Mouse (Mus musculus) urinary bladder, adult 2 months (tissue): ENCODE measurements around the gene Slc36a1. TPM values are rescaled to one million over a fixed set of nuclear protein-coding genes. Genes with fewer than 3 reads are reported as not detected.

ENCODE experiments used
- DNase-seq: peaks from one replicate; pipeline ENCODE4 v3.0.0; 2022; ENCODE audit warnings: low spot score
- polyA plus RNA-seq: library from polyadenylated mRNA; depleted of rRNA; stranded (reverse); fragments of >200 nt; gene quantifications from 2 replicates; pipeline ENCODE4 v1.2.3, GENCODE M21; 2012; rRNA removed

Gene Slc36a1
- polyA plus RNA-seq, 1 experiment = 14.0 TPM

GRCm38 (mm10) chr11:55274756-55275155 is 70.6 kb downstream of the Slc36a1 start:
- no peak for DNase-seq

Other genes with a start within 250 kb of the Slc36a1 start
- gene Tnip1, start 241.4 kb upstream of the Slc36a1 start, polyA plus RNA-seq = 19.5 and 25.0 TPM in 2 replicates
- 204 and 234 TPM in 2 replicates for gene Anxa6, start 170.9 kb upstream of the Slc36a1 start, polyA plus RNA-seq
- gene Ccdc69, start 126.2 kb upstream of the Slc36a1 start, polyA plus RNA-seq = 29.0 and 33.3 TPM in 2 replicates
- gene Gm2a, start 106.2 kb upstream of the Slc36a1 start, polyA plus RNA-seq = 47.0 and 62.2 TPM in 2 replicates
- 0.06 TPM in 1 of 2 replicates, not detected in the other for gene Slc36a3, start 52.6 kb upstream of the Slc36a1 start, polyA plus RNA-seq
- 3.1 and 4.5 TPM in 2 replicates for gene Slc36a2, start 19.3 kb upstream of the Slc36a1 start, polyA plus RNA-seq
- gene Fat2, start 132.2 kb downstream of the Slc36a1 start, polyA plus RNA-seq = 8.9 and 12.9 TPM in 2 replicates
- gene Sparc, start 218.8 kb downstream of the Slc36a1 start, polyA plus RNA-seq = 3,106 and 3,504 TPM in 2 replicates